Mouse (Mus musculus) liver, postnatal 0 days (tissue): ENCODE results near the gene Il6st. TPM values are rescaled to one million over a fixed set of nuclear protein-coding genes. Genes with fewer than 3 reads are reported as not detected.
A peak's percentile ranks its signal among the peaks of the same experiment; 100 is the strongest.

ENCODE experiments used
- ATAC-seq: fragments of 200-750 bp; cut with Nextera tagmentation; 2 replicates; pipeline ENCODE4 v1.8.0; 2017; ENCODE audit warnings: mild to moderate bottlenecking, moderate library complexity
- DNase-seq: peaks from one replicate; pipeline ENCODE4 v3.0.0-alpha.2; 2016
- H3K27ac ChIP-seq: fragments of 300-500 bp; sonication (generic); 2 replicates; pipeline ENCODE4 v1.5.1; 2014; ENCODE audit warnings: antibody characterized with exemption, moderate library complexity, mild to moderate bottlenecking, low read depth
- H3K27me3 ChIP-seq: fragments of 300-500 bp; sonication (generic); 2 replicates; pipeline ENCODE4 v1.6.1; 2014; ENCODE audit warnings: low read length, control low read depth, mixed read lengths; ENCODE audit not compliant: insufficient read depth
- H3K36me3 ChIP-seq: fragments of 300-500 bp; sonication (generic); replicated peaks from 2 replicates; pipeline ENCODE4 v1.6.1; 2014; ENCODE audit warnings: mild to moderate bottlenecking, control low read depth, low read length, moderate library complexity, mixed read lengths; ENCODE audit not compliant: insufficient read depth
- H3K4me1 ChIP-seq: fragments of 300-500 bp; sonication (generic); 2 replicates; pipeline ENCODE4 v1.6.1; 2014; ENCODE audit warnings: antibody characterized with exemption, mild to moderate bottlenecking, control low read depth; ENCODE audit not compliant: insufficient read depth
- H3K4me2 ChIP-seq: fragments of 300-500 bp; sonication (generic); 2 replicates; pipeline ENCODE4 v1.6.1; 2014; ENCODE audit warnings: low read depth, mild to moderate bottlenecking, low read length, moderate library complexity, mixed read lengths
- H3K4me3 ChIP-seq: fragments of 300-500 bp; sonication (generic); 2 replicates; pipeline ENCODE4 v1.5.1; 2014; ENCODE audit warnings: low read depth, low read length
- H3K9ac ChIP-seq: fragments of 300-500 bp; sonication (generic); replicated peaks from 2 replicates; pipeline ENCODE4 v1.6.1; 2014; ENCODE audit warnings: mild to moderate bottlenecking, moderate library complexity
- H3K9me3 ChIP-seq: fragments of 300-500 bp; sonication (generic); 2 replicates; pipeline ENCODE4 v1.6.1; 2016; ENCODE audit warnings: mild to moderate bottlenecking, control low read depth, low read length, mixed read lengths
- CTCF ChIP-seq: sonication (generic); IDR thresholded peaks from 2 replicates; pipeline ENCODE4 v1.5.1; 2016; ENCODE audit warnings: antibody characterized with exemption, low read depth
- EP300 ChIP-seq: IDR thresholded peaks from 2 replicates; pipeline ENCODE4 v1.6.1; 2016; ENCODE audit warnings: antibody characterized with exemption, low read depth, mild to moderate bottlenecking
- WGBS: fragments of 180-500 bp; shearing (Covaris S2); extraction: QIAGEN DNeasy Blood & Tissue Kit; methylation state at CpG from one replicate; pipeline ENCODE4 v1.1.7; 2014; ENCODE audit not compliant: insufficient replicate concordance; 5-methylcytosine and 5-hydroxymethylcytosine counted together
- polyA plus RNA-seq: library from polyadenylated mRNA; unstranded; fragments of >200 nt; fragmentation: Nextera tagmentation; extraction: Ambion mirVana; gene quantifications from 2 replicates; pipeline ENCODE4 v1.2.1, GENCODE M21; 2015

The Il6st gene
- 7.9 and 11.7 TPM in 2 replicates for polyA plus RNA-seq

DNA sequence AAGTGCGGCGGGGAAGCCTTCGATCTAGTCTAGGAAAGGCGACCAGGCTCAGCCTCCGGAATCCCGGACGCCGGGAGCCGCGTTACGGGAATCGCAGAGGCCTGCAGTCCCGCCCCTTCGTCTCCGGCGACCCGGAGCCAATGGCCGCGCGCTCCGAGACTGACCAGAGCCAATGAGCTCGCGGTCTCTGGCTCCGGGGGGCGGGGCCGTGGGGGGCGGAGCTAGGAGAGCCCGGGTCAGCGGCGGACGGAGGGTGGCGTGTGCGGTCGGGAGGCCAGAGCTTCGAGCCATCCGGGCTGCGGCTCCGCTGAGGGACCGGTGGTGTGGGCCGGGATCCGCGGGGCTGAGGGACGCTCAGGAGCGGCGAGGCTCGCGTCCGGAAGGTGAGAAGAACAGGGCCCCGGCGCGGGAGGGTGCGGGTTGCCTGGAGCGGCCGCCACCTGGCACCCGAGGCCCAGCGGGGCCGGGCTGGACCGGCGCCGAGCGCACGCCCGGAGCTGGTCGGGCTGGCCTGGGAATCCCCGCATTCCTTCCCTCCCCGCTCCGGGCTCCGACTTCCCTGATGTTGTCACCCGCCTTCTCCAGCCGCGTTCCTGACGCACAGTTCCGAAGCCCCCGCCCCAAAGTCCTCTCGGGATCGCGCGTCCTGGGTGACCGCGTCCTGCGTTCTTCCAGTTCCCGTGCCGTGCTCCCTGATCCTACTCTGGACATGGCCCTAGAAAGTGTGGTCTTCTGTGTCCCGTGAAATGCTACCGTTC is at the start of gene Il6st:
Il6st (plus strand) TSS at position 203 of the 758 bp plus-strand sequence.
- Histone ChIP-seq H3K27ac (peak within 1 kb of the TSS; percentile 96), H3K36me3 (no peaks in the 10 kb centered on the region), H3K9ac (peak within 1 kb of the TSS; percentile 87), H3K4me3 (peak within 1 kb of the TSS; percentile 82), H3K4me1 (peaks cover 7% of the 10 kb centered on the region; the same call in 1 of the 2 replicates), H3K9me3 (no peaks in the 10 kb centered on the region), H3K4me2 (peak within 1 kb of the TSS; percentile 83), H3K27me3 (no peaks in the 10 kb centered on the region; the same call in 1 of the 2 replicates)
- WGBS: under 1% methylated on average over 62 of the region's 85 CpGs
- ATAC-seq (peak; percentile 97), DNase-seq (peak; percentile 95)
- no peak for TF ChIP-seq CTCF
- no peak for TF ChIP-seq EP300

DNA sequence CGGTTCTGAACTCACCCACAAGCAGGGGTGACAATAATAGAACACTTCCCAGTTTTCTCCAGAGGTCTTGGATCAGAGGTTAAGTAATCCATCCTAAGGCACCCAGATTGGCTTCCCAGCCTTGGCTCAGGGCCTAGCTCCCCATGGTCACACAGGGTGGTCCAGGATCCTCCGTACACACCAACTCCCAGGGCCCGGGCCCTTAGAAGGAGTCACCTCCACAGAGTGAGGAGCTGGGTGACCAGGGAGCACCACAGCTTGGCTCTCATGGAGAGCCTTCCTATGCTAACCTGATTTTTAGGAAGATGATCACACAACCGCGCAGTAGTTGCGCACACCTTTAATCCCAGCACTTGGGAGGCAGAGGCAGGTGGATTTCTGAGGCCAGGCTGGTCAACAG is 48.0 kb upstream of the Il6st start:
- Histone ChIP-seq H3K27me3 (no peaks in the 10 kb centered on the region), H3K27ac (peak overlapping the region; percentile 73), H3K4me3 (no peak overlapping the region), H3K4me2 (no peak overlapping the region), H3K4me1 (peaks cover 3% of the 10 kb centered on the region; the same call in 1 of the 2 replicates), H3K36me3 (no peaks in the 10 kb centered on the region), H3K9ac (no peak overlapping the region), H3K9me3 (no peaks in the 10 kb centered on the region)
- 69% methylated on average over 6 of the region's 6 CpGs for WGBS
- ATAC-seq: no peak
- no peak for DNase-seq
- TF ChIP-seq EP300 (no peak), CTCF (no peak)

DNA sequence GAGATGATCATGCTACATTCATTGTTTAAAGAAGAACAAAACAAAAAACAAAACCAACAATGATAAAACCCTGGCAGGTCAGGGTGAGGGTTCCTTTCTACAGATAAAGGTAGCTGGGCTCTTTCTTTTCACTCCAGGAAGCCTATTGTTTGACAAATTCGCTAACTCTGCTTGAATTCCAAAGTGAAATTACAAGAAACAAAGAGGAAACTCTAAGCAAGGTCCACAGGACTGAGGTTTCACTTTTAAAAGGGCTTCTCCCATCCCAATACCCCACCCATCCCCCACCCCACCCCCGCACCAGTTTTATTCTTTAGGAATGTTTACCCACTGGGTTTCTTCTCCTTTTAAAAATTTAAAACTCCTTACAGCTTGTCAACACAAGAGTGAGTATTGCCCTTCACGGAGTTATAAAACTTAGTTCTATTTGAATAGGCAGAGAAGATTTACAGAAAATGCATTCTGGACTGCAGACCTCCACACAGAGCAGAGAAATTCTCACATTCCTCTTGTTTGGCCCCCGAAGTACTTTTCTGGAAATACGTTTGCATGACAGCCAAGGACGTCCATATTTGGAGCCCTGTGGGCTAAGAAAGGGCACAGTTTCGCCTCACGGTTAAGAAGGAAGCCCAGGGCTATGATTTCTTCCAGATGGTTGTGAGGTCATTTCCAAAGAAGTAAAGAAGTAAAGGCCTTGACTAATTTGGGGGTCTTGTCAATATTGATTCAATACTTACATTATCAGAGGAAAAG is 47.3 kb upstream of the Il6st start:
- 0 out of 2 replicates have a peak overlapping the region, but pooled peaks have one; percentile 21 for H3K9ac ChIP-seq
- no peaks in the 10 kb centered on the region for H3K9me3 ChIP-seq
- H3K4me1 ChIP-seq: peaks cover 3% of the 10 kb centered on the region; the same call in 1 of the 2 replicates
- TF ChIP-seq EP300 (no peak), CTCF (no peak)
- DNase-seq: no peak
- H3K36me3 ChIP-seq: no peaks in the 10 kb centered on the region
- H3K4me2 ChIP-seq: peak overlapping the region; percentile 29; the same call in 1 of the 2 replicates
- no peak overlapping the region for H3K4me3 ChIP-seq
- H3K27ac ChIP-seq: peak overlapping the region; percentile 73
- 0 out of 2 replicates have a peak, but pooled peaks have one; percentile 35 for ATAC-seq
- no peaks in the 10 kb centered on the region for H3K27me3 ChIP-seq
- WGBS: 25% methylated on average over 8 of the region's 8 CpGs

DNA sequence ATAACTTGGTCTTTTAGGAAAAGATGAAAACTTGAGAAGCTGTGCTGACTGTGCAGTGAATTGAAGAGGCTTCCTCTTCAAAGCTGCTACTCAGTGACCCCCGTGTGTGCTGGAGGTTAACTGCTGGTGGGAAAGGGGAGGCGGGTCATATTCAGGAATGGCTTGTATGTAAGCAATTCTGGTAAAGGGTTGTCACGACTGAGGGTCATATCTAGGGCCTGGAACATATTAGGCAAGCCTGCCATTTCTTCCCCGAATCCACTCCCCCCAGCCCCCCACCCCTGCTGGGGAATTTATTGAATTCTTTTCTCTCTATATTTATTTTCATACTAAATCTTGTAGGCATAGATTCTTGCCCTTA is 46.7 kb upstream of the Il6st start:
- Histone ChIP-seq H3K4me2 (peak overlapping the region; percentile 29; the same call in 1 of the 2 replicates), H3K9me3 (no peaks in the 10 kb centered on the region), H3K4me1 (peaks cover 3% of the 10 kb centered on the region; the same call in 1 of the 2 replicates), H3K27ac (peak overlapping the region; percentile 73; the same call in 1 of the 2 replicates), H3K36me3 (no peaks in the 10 kb centered on the region), H3K9ac (no peak overlapping the region), H3K4me3 (no peak overlapping the region), H3K27me3 (no peaks in the 10 kb centered on the region)
- DNase-seq (no peak), ATAC-seq (peak; percentile 33; the same call in 1 of the 2 replicates)
- TF ChIP-seq CTCF (no peak), EP300 (no peak)
- WGBS: 37% methylated on average over 4 of the region's 4 CpGs

DNA sequence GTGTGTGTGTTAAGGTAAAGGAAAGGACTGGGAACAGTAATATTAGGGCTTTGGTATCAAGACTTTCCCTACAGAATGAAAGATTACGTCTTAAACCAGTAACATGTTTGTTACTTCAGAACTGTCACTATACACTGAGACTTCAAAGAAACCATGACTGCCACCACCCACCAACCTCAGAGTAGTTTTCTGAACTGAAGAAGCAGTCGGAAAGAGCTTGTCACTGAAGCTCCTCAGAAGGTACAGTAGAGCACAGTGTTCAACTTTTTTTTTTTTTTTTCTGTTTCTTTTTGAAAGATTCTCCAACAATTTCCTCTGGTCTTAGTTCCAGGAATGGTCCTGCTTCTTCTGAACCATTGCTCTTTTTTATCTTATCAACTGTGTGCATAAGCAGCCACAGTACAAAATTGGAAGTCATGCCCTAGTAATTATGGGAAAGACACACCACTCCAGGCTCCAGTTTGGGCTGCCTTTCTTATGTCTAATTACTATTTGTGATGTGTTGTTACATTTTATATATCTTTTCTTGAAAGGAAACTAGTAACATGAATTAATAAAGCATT is 45.9 kb upstream of the Il6st start:
- Histone ChIP-seq H3K9ac (no peak overlapping the region), H3K4me2 (no peak overlapping the region), H3K27ac (peak overlapping the region; percentile 22; the same call in 1 of the 2 replicates), H3K9me3 (no peaks in the 10 kb centered on the region), H3K36me3 (no peaks in the 10 kb centered on the region), H3K4me3 (no peak overlapping the region), H3K4me1 (peaks cover 3% of the 10 kb centered on the region; the same call in 1 of the 2 replicates), H3K27me3 (no peaks in the 10 kb centered on the region)
- TF ChIP-seq CTCF: no peak
- TF ChIP-seq EP300: peak; percentile 55; the same call in 1 of the 2 replicates
- DNase-seq (no peak), ATAC-seq (no peak)
- 49% methylated on average over 2 of the region's 2 CpGs for WGBS
